Mouse (Mus musculus): ENCODE measurements around the gene Acp5. TPM values are rescaled to one million over a fixed set of nuclear protein-coding genes. Genes with fewer than 3 reads are reported as not detected.
"Not testable (repeated sequence)": the region's sequence is repeated elsewhere in the genome, so short reads cannot be mapped to it uniquely, and the experiment has no call there.

Acp5 gene
- total RNA-seq (2021): under 1 TPM; 0.28 to 0.41 TPM

DNA sequence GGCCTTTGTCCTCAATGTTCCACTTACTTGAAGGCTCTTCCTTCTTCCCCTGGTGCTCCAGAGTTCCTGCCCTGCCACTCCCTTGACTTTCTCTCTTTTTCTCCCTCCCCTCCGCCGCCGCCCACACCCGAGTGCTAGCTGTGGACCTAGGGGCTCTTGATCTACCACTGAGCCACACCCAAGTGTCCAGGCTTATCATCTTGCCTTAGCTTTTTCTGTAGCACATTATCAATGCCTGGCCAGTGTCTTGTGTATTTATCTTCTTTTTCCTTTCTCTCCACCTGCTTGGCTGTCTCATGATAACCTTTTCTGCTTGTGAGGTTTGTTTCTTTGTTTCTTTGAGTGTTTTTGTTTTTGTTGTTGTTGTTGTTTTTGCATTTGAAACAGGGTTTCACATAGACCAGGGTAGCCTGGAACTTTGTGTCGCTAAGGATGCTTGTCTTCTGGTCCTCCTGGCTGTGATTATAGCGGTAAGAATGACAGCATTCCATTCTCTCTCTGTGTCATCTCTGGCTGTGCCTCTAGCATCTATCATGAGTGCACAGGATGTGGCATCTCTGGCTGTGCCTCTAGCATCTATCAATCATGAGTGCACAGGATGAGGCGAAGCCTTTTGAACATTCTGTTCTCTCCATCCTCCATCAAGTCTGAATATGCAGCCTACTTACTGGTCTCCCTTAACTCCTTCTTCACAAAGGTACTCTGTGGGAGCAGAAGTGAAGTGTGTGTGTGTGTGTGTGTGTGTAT is at the start of gene Acp5:
Gene Acp5, minus strand, starts transcription at position 68 of the 747 bp plus-strand sequence.
- intact Hi-C loops (cut with DNase I): no loop called here
- no peak for DNase-seq (ENCODE audit: low spot score in 2 of 2)

DNA sequence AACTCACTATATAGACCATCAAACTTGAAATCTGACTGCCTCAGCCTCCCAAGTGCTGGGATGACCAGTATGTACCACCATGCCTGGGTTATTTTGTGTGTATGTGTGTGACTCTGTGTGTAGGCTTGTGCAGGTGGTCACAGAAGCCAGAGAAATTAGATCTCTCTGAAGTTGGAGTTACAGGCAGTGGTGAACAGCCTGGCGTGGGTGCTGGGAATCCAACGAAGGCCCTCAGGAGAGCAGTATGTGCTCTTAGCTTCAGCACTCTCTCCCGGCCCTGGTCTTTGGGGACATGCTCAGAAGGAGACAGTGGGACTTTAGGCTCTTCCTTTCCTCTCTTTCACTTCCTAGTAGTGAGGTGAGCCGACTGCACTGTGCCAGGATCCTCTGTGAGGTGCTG is 36.8 kb upstream of the Acp5 start:
- no peak for DNase-seq (ENCODE audit: low spot score in 2 of 2)
- intact Hi-C loops (cut with DNase I): no loop called here

DNA sequence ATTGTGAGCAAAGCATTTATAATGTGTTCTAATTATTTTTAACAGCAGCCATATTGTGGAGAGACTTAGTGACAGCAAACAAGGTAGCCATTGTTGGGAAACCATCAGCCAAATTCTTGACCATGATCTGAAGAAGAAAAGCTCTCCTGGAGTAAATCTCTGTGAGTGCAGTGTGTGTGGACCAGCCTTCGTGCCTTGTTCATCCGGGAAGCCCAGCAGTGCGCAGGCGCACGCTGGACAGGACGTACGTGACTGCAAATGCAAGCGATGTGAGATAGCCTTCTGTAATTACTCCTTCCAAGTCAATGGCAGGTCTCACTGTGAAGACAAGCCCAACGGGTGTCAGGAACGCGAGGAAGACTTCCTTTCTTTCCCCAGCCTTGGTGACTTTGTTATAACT is 33.8 kb upstream of the Acp5 start:
- intact Hi-C loops (cut with DNase I): no loop called here
- DNase-seq (ENCODE audit: low spot score in 2 of 2): no peak

DNA sequence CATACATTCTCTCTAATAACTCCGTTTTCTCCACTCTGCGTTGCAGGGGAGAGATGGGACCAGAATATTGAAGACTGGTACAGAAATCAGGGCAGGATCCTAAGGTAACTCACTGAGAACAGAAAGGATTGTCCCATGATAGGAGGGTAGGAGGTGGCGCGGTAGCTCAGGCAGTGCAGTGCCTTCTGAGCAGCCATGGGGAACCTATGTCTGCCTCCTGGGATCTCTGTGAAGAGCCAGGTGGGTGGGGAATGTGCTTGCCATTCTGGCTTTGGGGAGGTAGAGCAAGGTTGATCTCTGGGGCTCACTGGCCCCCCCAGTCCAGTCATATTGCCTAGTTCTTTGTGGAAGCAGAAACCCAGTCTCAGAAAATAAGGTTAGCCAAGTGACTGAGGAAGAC is 32.2 kb upstream of the Acp5 start:
- no peak for DNase-seq (ENCODE audit: low spot score in 2 of 2)
- intact Hi-C loops (cut with DNase I): no loop called here

DNA sequence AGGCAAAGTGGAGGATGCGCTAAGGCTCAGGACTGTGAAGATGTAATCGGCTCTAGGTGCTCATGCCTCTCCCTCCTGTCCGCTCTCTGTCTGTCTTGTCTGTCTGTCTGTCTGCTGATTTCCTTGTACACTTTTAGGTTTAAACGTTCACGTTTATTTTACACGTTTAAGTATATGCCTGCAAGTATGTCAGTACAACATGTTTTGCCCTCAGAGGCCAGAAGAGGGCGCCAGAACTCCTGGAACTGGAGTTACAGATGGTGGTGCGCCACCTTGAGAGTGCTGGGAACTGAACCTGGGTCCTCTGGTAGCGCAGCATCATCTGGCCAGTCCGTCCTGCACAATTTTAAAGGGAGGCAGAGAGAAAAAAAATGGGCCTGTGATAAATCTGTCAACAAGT is 31.2 kb upstream of the Acp5 start:
- intact Hi-C loops (cut with DNase I): no loop called here
- no peak for DNase-seq (ENCODE audit: low spot score in 2 of 2)

DNA sequence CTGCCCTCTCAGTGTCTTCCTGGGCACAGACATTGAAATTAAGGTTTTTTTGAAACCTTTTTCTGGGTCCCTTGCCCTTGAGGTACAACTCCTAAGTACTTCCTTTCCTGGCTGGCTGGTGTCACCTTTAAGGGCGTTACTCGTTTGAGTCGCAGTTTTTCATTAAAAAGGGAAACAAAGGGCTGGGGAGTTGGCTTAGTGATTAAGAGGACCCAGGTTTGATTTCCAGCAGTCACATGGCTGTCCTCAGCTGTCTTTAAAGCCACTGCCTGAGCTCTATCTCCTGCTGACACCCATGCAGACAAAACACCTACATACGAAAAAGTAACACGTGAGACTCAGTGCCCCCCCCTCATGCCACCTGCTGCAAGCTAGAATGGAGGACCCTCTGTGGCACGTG is 30.5 kb upstream of the Acp5 start:
- intact Hi-C loops (cut with DNase I): no loop called here
- no peak for DNase-seq (ENCODE audit: low spot score in 2 of 2)

DNA sequence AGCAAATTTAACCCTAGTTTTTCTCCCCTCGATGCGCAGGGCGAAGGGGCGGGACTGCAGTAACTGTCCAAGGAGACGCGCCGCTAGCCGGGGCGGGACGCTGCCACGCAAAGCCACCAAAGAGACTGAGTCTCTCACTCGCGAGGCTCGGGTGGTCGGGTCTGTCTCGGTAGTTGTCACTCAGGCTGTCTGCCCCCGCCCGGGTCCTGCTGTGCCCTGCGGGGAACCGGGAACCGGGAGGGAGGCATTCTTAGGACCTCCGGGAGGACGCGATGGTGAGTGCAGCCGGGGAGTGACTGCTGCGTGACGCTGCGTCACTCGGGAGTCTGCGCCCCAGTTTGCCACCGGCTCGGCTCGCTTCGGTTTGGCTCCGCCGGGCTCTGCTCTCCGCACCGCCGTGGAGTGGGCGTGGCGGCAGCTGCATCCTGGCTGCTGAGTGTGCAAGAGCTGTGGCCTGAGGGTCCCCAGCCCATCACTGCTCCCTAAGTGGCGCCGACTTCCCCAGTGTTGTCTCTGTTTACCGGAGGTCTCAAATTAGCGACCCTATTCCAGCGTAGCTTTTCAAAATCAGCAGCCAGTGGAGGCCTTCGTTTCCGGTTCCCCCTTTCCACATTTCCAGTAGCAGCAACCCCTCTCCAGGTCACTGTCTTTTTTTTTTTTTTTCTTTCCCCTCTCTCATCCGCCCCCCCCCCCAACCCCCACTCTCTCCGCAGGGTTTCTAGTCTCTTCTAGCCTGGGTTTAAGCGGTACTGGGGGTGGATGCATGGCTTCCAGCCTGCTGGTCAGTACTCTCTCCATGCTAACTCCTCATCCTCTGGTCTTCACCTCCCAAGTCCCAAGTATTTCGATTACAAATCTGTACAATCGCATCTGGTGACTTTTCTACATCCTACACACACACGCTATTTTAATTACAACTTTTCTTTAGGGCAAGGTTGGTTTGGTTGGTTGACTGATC is 29.5 kb upstream of the Acp5 start:
- intact Hi-C loops (cut with DNase I): no loop called here
- peak; percentile 57 for DNase-seq (ENCODE audit: low spot score in 2 of 2)

DNA sequence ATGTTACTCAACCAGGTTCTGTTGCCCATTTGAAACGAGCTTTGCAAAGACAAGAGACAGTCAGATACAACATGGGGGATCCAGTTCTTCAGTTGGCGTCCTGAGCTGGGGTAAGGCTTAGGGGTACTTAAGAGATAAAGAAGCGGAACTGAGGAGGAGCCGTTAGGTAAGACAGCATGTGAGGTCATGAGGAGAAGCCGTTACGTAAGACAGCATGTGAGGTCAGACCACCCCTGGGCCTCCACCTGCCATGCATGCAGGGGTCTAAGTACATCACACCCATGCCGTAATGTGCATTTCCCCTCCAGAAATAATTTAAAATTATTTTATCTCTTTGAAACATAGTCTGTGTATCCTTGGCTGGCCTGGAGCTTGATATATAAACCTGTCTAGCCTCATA is 27.4 kb upstream of the Acp5 start:
- intact Hi-C loops (cut with DNase I): no loop called here
- DNase-seq (ENCODE audit: low spot score in 2 of 2): no peak

DNA sequence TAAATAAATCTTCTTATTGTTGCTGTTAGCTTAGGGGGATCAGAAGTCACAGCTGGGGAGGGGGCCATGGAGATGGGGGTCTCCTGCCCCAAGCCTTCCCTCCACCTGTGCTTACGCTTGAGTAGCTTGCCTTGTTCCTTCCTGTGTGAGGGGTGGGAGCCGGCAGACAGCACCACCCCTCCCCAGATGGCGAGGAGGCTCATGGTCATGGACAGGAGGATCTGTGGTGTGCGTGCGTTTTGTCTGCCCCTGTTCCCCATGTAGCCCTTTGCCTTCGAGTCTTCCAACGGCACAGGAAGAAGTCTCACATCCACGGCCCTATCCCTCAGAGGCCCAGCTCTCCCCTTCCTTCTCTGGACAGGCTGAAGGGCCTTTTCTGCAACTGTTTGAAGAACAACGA is 26.8 kb upstream of the Acp5 start:
- DNase-seq (ENCODE audit: low spot score in 2 of 2): no peak
- intact Hi-C loops (cut with DNase I): no loop called here

DNA sequence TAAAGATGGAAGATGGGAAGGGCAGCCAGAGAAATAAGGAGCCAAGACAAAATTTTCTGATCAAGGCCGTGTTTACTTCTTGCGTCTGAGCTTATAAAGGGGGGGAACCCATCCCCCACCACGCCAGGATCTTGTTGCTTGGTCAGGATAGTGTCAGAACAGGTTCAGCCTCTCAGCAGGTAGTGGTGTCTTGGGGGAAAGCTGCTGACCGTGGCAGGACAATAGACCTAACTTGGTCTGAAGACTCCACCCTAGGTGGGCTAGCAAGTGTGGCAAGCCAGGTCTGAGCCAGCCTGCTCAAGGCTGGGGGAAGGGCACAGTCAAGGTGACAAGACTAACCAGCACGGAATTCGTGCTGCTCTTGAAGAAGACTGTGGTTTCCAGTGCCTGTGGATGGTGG is 25.8 kb upstream of the Acp5 start:
- no peak for DNase-seq (ENCODE audit: low spot score in 2 of 2)
- intact Hi-C loops (cut with DNase I): no loop called here

DNA sequence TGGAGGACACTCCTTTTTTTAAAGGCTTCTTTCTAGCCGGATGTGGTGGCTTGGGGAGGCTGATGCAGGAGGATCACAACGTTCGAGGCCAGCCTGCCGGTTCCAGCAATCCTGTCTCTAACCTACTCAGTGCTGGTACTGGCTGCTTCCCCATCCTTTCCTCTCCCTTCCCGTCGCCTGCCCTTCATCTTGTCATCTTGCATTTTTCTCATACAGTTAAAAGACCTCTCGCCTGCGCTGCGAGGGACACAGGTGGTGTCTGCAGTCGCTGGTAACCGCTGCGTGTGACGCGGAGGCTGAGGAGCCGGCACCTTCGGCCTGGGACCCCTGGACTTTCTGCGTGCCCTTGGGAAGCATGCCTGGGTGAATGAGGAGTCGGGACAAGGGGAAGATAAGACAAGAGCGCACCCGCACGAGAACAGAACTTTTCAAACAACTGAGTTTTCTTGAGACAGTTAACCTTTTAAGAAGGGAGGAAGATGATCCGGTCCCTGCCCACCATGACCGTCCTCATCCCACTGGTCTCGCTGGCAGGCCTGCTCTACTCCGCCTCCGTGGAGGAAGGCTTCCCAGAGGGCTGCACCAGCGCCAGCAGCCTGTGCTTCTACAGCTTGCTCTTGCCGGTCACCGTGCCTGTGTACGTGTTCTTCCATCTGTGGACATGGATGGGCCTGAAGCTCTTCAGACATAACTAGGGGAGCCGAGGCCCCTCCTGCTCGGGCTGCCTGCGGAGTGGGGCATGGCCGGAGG is 22.2 kb upstream of the Acp5 start:
- DNase-seq (ENCODE audit: low spot score in 2 of 2): peak in 1 of 2 experiments; percentile 7
- intact Hi-C loops (cut with DNase I): loop anchor here (2.0 to 5.0 kb wide), 2 partner anchors 67 to 255 kb away; partner anchors contain the start of genes 9530077C05Rik and Zfp809

DNA sequence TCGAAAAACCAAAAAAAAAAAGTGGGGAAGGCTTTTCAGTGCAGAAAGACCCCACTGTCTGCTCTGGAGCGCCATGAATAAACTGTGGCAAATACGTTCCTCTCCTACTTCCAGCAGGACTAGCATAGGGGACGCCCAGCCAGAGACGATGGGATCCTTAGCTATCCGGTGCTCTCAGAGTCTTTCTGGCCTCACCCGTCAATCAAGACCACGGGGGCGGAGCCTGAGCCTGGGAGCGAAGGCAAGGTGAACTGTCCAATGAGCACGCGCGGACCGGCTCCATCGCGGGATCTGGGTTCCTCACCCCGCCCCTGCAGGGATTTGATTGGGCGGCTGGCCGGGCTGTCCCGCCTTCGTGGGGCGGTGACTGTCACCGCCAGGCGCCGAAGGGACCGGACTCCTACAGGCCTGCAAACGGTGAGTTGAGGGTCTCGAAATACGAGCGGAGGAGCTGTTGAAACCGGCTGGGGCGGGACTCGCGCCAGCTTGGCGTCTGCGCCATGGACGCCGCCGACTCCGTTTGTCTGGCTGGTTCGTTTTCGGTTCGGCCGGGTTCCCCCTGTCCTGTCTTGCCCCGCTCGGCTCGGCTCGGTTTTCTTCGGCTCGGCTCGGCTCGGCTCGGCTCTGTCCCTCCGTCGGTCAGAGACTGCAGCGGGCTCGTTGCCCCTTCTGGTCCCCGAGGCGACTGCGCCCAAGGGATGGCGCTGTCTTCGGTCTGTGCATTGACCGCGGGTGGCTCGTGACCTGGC is 21.2 kb upstream of the Acp5 start, which contains the start of gene Pigyl:
Gene Pigyl, plus strand, starts transcription at position 350 of the 749 bp plus-strand sequence.
- intact Hi-C loops (cut with DNase I): loop anchor here (2.0 to 5.0 kb wide), 2 partner anchors 68 to 256 kb away; partner anchors contain the start of genes 9530077C05Rik and Zfp809
- DNase-seq (ENCODE audit: low spot score in 2 of 2): peak; percentile 98 to 99

DNA sequence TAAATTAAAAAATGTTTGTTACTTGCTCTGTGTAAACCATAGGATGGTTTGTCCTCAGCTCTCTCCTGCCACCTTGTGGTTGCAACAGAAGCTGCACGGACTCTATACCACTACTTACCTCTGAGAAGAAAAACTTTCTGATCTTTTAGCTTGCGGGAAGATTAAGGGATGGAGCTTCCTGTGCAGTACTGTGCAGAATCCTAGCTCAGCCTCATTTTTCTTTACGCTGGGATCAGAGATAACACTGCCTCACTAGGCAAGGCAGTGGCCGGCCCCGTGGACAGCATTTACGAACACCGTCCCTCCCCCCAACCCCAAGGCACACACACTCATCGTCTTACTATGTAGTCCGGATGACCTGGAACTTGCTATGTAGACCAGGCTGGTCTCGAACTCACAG is 20.1 kb upstream of the Acp5 start:
- DNase-seq (ENCODE audit: low spot score in 2 of 2): peak; percentile 75 to 76
- intact Hi-C loops (cut with DNase I): loop anchor here (2.0 to 5.0 kb wide), 2 partner anchors 69 to 257 kb away; partner anchors contain the start of genes 9530077C05Rik and Zfp809

DNA sequence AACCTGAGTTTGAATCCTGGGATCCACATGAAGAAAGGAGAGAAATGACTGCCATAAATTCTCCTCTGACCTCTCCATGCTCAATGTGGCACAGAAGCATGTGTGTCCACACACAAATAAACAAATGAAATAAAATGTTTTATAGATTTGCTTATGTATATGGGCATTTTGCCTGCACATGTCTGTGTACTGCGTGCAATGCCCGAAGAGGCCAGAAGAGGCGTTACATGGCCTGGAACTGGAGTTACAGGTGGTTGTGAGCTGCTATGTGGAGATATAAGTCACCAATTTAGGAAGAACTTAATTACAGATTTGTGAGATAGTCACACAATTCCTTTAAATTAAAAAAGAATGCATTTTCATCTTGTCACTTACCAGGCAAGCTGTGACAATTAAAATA is 18.3 kb upstream of the Acp5 start:
- no peak for DNase-seq (ENCODE audit: low spot score in 2 of 2)
- intact Hi-C loops (cut with DNase I): no loop called here

DNA sequence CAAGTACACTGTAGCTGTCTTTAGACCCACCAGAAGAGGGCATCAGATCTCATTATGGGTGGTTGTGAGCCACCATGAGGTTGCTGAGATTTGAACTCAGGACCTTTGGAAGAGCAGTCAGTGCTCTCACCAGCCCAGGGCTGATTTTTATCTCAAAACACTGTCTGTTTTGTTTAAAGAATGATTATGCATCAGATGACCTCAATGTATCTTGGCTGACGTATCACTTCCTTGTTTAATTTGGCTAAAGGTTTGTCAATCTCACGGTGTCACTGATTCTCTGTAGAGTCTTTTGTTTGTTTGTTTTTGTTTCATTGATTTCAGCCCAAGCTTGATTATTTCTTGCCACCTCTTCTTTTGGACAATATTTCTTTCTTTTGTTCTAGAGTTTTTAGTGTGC is 15.4 kb upstream of the Acp5 start:
- intact Hi-C loops (cut with DNase I): no loop called here
- no peak for DNase-seq (ENCODE audit: low spot score in 2 of 2)

DNA sequence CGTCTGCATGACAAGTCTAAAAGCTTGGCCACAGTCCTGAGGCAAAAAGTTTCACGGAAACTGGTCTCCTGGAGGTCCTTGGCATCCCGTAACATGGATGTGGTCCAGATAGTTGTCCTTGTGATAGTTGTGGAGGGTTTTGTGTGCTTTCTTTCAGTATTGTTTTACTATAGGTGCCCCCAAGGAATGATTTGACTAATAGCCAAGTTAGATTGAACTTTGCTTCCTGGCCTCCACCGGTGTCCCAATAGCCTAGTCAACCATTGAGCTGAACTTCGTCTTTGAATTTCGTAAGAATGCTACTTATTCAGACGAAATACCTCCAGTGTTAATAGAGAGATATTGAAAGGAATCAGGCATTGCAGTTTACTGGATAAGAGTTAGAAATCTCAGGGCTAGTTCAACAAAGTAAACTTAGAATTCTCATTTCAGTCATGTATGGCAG is 14.8 kb upstream of the Acp5 start:
- intact Hi-C loops (cut with DNase I); DNase-seq (ENCODE audit: low spot score in 2 of 2): not testable (repeated sequence)

DNA sequence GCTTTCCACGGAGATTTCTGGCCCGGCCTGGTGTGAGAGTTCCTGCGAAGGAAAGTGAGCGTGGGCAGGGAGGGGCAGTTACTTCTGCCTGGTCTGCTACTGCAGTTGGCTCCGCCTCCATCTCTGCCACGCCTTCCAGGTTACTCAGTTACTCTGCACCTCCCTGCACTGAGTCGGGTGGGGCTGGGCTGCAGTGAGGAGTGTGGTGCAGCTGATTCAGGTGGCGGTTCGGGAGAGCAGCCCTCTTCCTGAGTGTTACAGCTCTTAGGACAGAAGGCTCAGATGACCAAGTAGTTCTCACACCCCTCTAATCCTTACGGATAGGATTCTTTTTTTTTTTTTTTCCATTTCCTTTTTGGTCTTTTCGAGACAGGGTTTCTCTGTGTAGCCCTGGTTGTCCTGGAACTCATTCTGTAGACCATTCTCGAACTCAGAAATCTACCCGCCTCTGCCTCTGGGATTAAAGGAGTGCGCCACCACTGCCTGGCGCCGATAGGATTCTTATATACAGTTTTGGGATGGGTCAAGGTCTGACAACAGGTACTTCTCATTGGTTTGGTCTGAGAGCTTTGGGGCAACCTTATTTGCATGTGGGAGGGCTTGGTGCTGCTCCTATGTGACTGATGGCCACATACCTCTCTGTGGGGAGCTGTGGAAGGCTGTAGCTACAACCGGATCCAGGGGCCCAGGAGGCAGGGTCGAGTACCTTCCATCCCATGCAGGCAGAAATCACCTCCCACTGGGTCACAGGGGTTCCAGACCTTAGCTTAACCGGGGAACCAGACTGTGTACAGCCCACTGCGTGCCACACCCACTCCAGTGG is 14.1 kb upstream of the Acp5 start:
- DNase-seq (ENCODE audit: low spot score in 2 of 2): no peak
- intact Hi-C loops (cut with DNase I): no loop called here

DNA sequence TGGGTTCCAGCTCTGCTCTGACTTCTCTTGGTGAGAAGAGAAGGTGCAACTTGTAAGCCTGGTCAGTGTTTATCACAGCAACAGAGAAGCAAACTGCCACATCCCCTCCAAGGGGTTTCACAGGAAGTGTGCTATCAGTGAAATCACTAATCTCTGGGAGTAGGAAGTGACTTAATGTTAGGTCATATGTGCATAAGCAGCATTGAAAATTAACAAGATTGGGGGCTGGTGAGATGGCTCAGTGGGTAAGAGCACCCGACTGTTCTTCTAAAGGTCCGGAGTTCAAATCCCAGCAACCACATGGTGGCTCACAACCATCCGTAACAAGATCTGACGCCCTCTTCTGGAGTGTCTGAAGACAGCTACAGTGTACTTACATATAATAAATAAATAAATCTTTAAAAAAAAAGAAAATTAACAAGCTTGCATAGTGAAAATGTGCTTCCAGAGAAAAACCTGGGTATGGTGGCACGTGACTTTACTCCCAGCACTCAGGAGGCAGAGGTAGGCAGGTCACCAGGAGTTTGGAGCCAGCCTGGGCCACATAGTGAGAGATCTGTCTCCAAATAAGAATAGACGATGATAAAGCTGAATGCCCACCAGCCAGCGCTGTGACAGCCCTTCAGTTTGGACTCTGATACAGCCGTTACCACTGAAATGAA is 8.9 kb upstream of the Acp5 start:
- DNase-seq (ENCODE audit: low spot score in 2 of 2): no peak
- intact Hi-C loops (cut with DNase I): loop anchor here (5.0 kb wide), 1 partner anchor 167 kb away; no protein-coding TSS in a partner anchor

Data from left cerebral cortex, postnatal 25 days (tissue).